Mouse (Mus musculus): ENCODE measurements around the gene Agxt.

DNA sequence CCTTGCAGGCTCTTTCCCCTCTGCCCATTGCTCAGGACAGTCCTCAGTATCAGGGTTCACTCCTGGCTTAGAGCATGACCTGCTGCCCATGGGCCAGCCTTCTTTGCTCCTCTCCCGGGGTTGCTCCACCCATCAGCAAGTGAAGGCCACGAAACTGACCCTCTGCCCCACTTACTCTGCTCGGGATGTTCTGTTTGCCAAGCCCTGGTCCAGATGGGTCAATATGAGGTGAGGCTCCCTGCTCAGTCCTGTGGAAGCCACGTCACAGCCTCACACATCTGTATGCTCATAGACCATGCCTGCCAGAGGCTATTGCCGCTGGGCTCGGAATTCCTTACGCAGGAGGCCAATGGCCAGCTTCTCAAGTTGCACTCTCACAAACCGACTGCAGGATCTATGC lies 6.8 kb upstream of the Agxt start:
- TF ChIP-seq USF1 (IDR thresholded peaks at IDR 0.05; ENCODE audit: low read depth) (no peak), POLR2A (IDR thresholded peaks at IDR 0.05; ENCODE audit: insufficient read length, low read depth) (no peak), POLR2AphosphoS2 (IDR thresholded peaks at IDR 0.05; ENCODE audit: insufficient read length, low read depth) (no peak), TCF12 (IDR thresholded peaks at IDR 0.05; ENCODE audit: insufficient read depth, poor library complexity, severe bottlenecking) (no peak), E2F4 (IDR thresholded peaks at IDR 0.05; ENCODE audit: insufficient read depth) (no peak), MAX (IDR thresholded peaks at IDR 0.05; ENCODE audit: low read depth) (no peak)
